Mouse (Mus musculus) thymus, adult 2 months (tissue): ENCODE measurements at regions not wholly inside any gene's neighbourhood (a gene's known extent, or its start where the extent isn't known, plus 50 kb on each side); places are given as distances from the start of the nearest gene placed in this dataset.

Source experiments
- CTCF ChIP-seq: fragments of 200-500 bp; IDR thresholded peaks from 2 replicates; pipeline ENCODE4 v1.5.1; 2012; ENCODE audit warnings: mild to moderate bottlenecking, control low read depth, low read length, moderate library complexity, borderline replicate concordance; ENCODE audit not compliant: control insufficient read depth, poor library complexity, insufficient read depth; ENCODE audit errors: extremely low read depth
- POLR2A ChIP-seq: fragments of 200-500 bp; IDR thresholded peaks from 2 replicates; pipeline ENCODE4 v1.6.1; 2012; ENCODE audit warnings: mild to moderate bottlenecking, low read length, control low read depth, moderate library complexity; ENCODE audit not compliant: control insufficient read depth, poor library complexity, insufficient read depth; ENCODE audit errors: extremely low read depth

DNA sequence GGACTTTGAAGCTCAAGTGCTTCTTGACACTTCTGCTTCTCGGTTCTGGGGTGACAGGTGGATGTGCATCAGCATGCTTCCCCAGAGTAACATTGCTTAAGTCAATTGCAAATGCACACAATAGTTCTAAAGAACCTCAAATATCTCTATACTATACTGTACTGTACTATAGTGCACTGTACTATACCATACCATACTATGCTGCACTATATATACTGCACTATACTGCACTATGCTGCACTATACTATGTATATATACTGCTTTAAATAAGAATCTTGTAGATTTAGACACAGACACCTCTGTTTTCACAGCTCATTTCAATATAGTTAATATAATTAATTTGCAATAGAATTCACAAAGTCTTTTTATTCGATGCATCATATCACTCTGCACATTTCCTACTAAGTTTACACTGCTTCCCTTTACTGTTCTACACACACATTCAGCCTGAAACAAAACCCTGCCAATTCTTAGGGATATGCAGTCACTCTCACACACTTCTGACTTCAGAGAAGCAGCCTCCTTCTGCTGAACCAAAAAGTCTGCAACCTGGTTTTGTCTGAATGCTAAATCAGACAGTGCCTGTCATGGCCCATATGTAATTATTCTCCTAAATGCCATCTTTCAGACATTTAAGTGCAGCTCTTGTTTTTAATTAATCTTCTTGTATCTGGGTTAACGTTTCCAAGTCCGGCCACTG lies 570.8 kb upstream of the Map3k7 start:
- TF ChIP-seq POLR2A (no peak), CTCF (no peak)
